In genomic region chr14:56281090-56281489, GRCm38 (mm10) we compare ENCODE assay signal across 31 mouse cellular contexts. TPM values are rescaled to one million over a fixed set of nuclear protein-coding genes. Genes with fewer than 3 reads are reported as not detected.
"Had no signal": no experiment of that assay in that cellular context is flagged by ENCODE, and none has a peak within 500 bp of the region (broad histone marks: within the 10 kb centered on the region; RNA-seq: fewer than 3 reads in every experiment).

No protein-coding gene starts in this region.

- H3K27me3 ChIP-seq: heart, embryonic 12.5 days; hindbrain, embryonic 12.5 days; intestine, embryonic 15.5 days; limb, embryonic 13.5 days; liver, embryonic 13.5 days; liver, embryonic 15.5 days had no signal

- H3K4me3 ChIP-seq: gastrocnemius, adult 2 months; heart, embryonic 10.5 days; heart, embryonic 12.5 days; hindbrain, embryonic 10.5 days; hindbrain, embryonic 12.5 days; intestine, embryonic 15.5 days; layer of hippocampus, adult 2 months; left cerebral cortex, adult 2 months; limb, embryonic 13.5 days; liver, embryonic 13.5 days; liver, embryonic 15.5 days had no signal

- H3K4me1 ChIP-seq: heart, embryonic 10.5 days; heart, embryonic 12.5 days; hindbrain, embryonic 10.5 days; hindbrain, embryonic 12.5 days; intestine, embryonic 15.5 days; limb, embryonic 13.5 days; liver, embryonic 13.5 days; liver, embryonic 15.5 days had no signal

- H3K9me3 ChIP-seq: heart, embryonic 10.5 days; heart, embryonic 12.5 days; hindbrain, embryonic 10.5 days; hindbrain, embryonic 12.5 days; intestine, embryonic 15.5 days; limb, embryonic 13.5 days; liver, embryonic 13.5 days; liver, embryonic 15.5 days had no signal

- H3K4me2 ChIP-seq: heart, embryonic 12.5 days; hindbrain, embryonic 12.5 days; hindbrain, embryonic 14.5 days; intestine, embryonic 15.5 days; limb, embryonic 13.5 days; liver, embryonic 11.5 days; liver, embryonic 13.5 days; liver, embryonic 15.5 days had no signal

- DNase-seq: gastrocnemius, adult 2 months; gastrocnemius, postnatal 10 days; gastrocnemius, postnatal 25 days; heart, adult 18-20 months; heart, postnatal 10 days; heart, postnatal 4 days; kidney, adult 18-20 months; kidney, adult 8-10 months; kidney, postnatal 10 days; kidney, postnatal 25 days; kidney, postnatal 4 days; liver; liver, embryonic 13.5 days had no signal

- H3K9ac ChIP-seq: heart, embryonic 12.5 days; hindbrain, embryonic 12.5 days; hindbrain, embryonic 14.5 days; intestine, embryonic 15.5 days; limb, embryonic 13.5 days; liver, embryonic 13.5 days; liver, embryonic 15.5 days had no signal

- ATAC-seq: hindbrain, embryonic 16.5 days; inflammation-experienced regulatory T-cells, adult 6 months; intestine, embryonic 15.5 days; intestine, postnatal 0 days had no signal

- H3K27ac ChIP-seq: gastrocnemius, adult 2 months; heart, embryonic 10.5 days; hindbrain, embryonic 10.5 days; hindbrain, embryonic 12.5 days; hindbrain, embryonic 14.5 days; intestine, embryonic 15.5 days; layer of hippocampus, adult 2 months; left cerebral cortex, adult 2 months; liver, embryonic 13.5 days; liver, embryonic 15.5 days had no signal

- H3K36me3 ChIP-seq: heart, embryonic 10.5 days; heart, embryonic 12.5 days; hindbrain, embryonic 10.5 days; hindbrain, embryonic 12.5 days; intestine, embryonic 15.5 days; limb, embryonic 13.5 days; liver, embryonic 13.5 days; liver, embryonic 15.5 days had no signal

RNA-seq across cellular contexts. Expression of gene Gzmb, which starts 19.0 kb away (rescaled TPM):
- polyA plus RNA-seq: heart, embryonic 12.5 days; heart, embryonic 14.5 days; hindbrain, embryonic 10.5 days; hindbrain, embryonic 14.5 days; hindbrain, embryonic 16.5 days; limb, embryonic 11.5 days had no signal

RNA-seq across cellular contexts. Expression of gene Gzmc, which starts 46.6 kb away (rescaled TPM):
- polyA plus RNA-seq: heart, embryonic 12.5 days; heart, embryonic 14.5 days; hindbrain, embryonic 12.5 days; hindbrain, embryonic 14.5 days; hindbrain, embryonic 16.5 days; intestine, embryonic 15.5 days; intestine, postnatal 0 days; kidney, embryonic 14.5 days; kidney, embryonic 16.5 days; limb, embryonic 11.5 days; limb, embryonic 13.5 days; liver, embryonic 11.5 days; liver, embryonic 13.5 days had no signal
